Mouse (Mus musculus) megakaryocyte, embryonic 14.5 days (primary cell): ENCODE measurements around the gene Nt5e.

ENCODE experiments used
- FLI1 ChIP-seq: IDR thresholded peaks from 2 replicates; pipeline ENCODE4 v1.6.1; 2012; ENCODE audit warnings: low read length, inconsistent platforms, mixed read lengths
- GATA1 ChIP-seq: IDR thresholded peaks from 3 replicates; pipeline ENCODE4 v1.6.1; 2012; ENCODE audit warnings: mixed read lengths, low read length, inconsistent platforms, borderline replicate concordance

DNA sequence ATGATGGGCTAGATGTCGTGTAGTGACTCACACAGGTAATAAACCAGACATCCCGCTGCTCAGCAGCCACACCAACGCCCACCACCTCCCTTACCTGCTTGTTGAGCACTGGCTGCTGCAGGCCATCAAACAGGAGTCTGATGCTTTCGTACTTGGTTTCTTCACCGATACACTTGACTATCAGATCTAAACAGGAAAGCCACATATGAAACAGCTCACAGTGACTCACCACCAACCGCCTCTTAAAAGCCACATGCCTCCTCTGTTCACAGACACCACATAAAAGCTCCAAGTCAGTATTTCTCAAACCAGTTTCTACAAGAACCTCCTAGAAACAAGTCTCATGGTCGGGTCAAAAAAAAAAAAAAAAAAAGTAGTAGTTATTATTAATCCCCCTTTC is 53.1 kb downstream of the Nt5e start:
- TF ChIP-seq GATA1 = no peak
- no peak for TF ChIP-seq FLI1
